Mouse (Mus musculus) MEL (cell line): Measurements from ENCODE around the gene Hist1h3a. TPM values are rescaled to one million over a fixed set of nuclear protein-coding genes. Genes with fewer than 3 reads are reported as not detected.

Source experiments
- DNase-seq: peaks from one replicate; pipeline ENCODE4 v3.0.0; 2011; ENCODE audit warnings: low read depth, low spot score
- H3K27ac ChIP-seq: 2 replicates; pipeline ENCODE4 v1.5.1; 2012; ENCODE audit warnings: low read depth, mild to moderate bottlenecking, control low read depth, low read length, moderate library complexity; ENCODE audit not compliant: control insufficient read depth
- H3K27me3 ChIP-seq, 2 experiments: fragments of 150-350 bp in 1 of 2; sonication (generic) in 1 of 2; 2 replicates each; pipeline ENCODE4 v1.6.1; 2012; ENCODE audit warnings: low read length in 2 of 2, mild to moderate bottlenecking in 2 of 2, improper control_type of control experiment in 1 of 2, moderate library complexity in 1 of 2; ENCODE audit not compliant: insufficient read depth in 2 of 2, control insufficient read depth in 1 of 2
- H3K36me3 ChIP-seq, 2 experiments: 2 replicates each; pipeline ENCODE4 v1.6.1; 2012 to 2014; ENCODE audit warnings: low read length in 2 of 2, improper control_type of control experiment in 1 of 2, inconsistent platforms in 1 of 2, mild to moderate bottlenecking in 1 of 2; ENCODE audit not compliant: insufficient read depth in 2 of 2, control insufficient read depth in 1 of 2
- H3K4me1 ChIP-seq, 2 experiments: fragments of 150-350 bp in 1 of 2; sonication (generic) in 1 of 2; 2 replicates each; pipeline ENCODE4 v1.6.1; 2012; ENCODE audit warnings: low read length in 2 of 2, improper control_type of control experiment in 1 of 2, mild to moderate bottlenecking in 1 of 2; ENCODE audit not compliant: insufficient read depth in 2 of 2, control insufficient read depth in 1 of 2
- H3K4me3 ChIP-seq, 2 experiments: fragments of 150-350 bp in 1 of 2; sonication (generic) in 1 of 2; 2 replicates each; pipeline ENCODE4 v1.5.1; 2012; ENCODE audit warnings: low read depth in 2 of 2, low read length in 2 of 2, mild to moderate bottlenecking in 2 of 2, moderate library complexity in 2 of 2, control low read depth in 1 of 2, improper control_type of control experiment in 1 of 2; ENCODE audit not compliant: control insufficient read depth in 1 of 2, insufficient read depth in 1 of 2
- H3K79me2 ChIP-seq: 2 replicates; pipeline ENCODE4 v1.6.1; 2012; ENCODE audit warnings: mild to moderate bottlenecking, low read length, moderate library complexity; ENCODE audit not compliant: control insufficient read depth, poor library complexity, insufficient read depth
- H3K9ac ChIP-seq: 2 replicates; pipeline ENCODE4 v1.6.1; 2012; ENCODE audit warnings: low read depth, mild to moderate bottlenecking, control low read depth, low read length, moderate library complexity; ENCODE audit not compliant: control insufficient read depth, poor library complexity, severe bottlenecking
- H3K9me3 ChIP-seq: fragments of 150-350 bp; sonication (generic); replicated peaks from 2 replicates; pipeline ENCODE4 v1.6.1; 2012; ENCODE audit warnings: mild to moderate bottlenecking, low read length, improper control_type of control experiment, moderate library complexity; ENCODE audit not compliant: insufficient read depth
- BHLHE40 ChIP-seq: IDR thresholded peaks from 2 replicates; pipeline ENCODE4 v1.6.1; 2012; ENCODE audit warnings: low read depth, mild to moderate bottlenecking, inconsistent platforms, low read length, improper control_type of control experiment, borderline replicate concordance
- CHD1 ChIP-seq: IDR thresholded peaks from 2 replicates; pipeline ENCODE4 v1.6.1; 2012; ENCODE audit warnings: low read depth, mild to moderate bottlenecking, inconsistent platforms, low read length, improper control_type of control experiment
- E2F4 ChIP-seq: IDR thresholded peaks from 2 replicates; pipeline ENCODE4 v1.6.1; 2011; ENCODE audit warnings: low read depth, low read length, improper control_type of control experiment, borderline replicate concordance
- EP300 ChIP-seq, 2 experiments: IDR thresholded peaks; 2 replicates each; pipeline ENCODE4 v1.6.1; 2011; ENCODE audit warnings: improper control_type of control experiment in 2 of 2, low read length in 2 of 2, low read depth in 1 of 2, mild to moderate bottlenecking in 1 of 2
- GABPA ChIP-seq: IDR thresholded peaks from 2 replicates; pipeline ENCODE4 v1.6.1; 2012; ENCODE audit warnings: low read depth, mild to moderate bottlenecking, inconsistent platforms, low read length, improper control_type of control experiment, moderate library complexity
- JUND ChIP-seq: IDR thresholded peaks from 2 replicates; pipeline ENCODE4 v1.6.1; 2011; ENCODE audit warnings: low read depth, mild to moderate bottlenecking, improper control_type of control experiment, low read length
- MEF2A ChIP-seq: IDR thresholded peaks from 2 replicates; pipeline ENCODE4 v1.6.1; 2014; ENCODE audit warnings: low read depth, mild to moderate bottlenecking, inconsistent platforms, low read length, improper control_type of control experiment; ENCODE audit not compliant: poor library complexity, insufficient replicate concordance, severe bottlenecking; ENCODE audit errors: extremely low read depth
- MYC ChIP-seq: IDR thresholded peaks from 2 replicates; pipeline ENCODE4 v1.6.1; 2011; ENCODE audit warnings: low read depth, mild to moderate bottlenecking, low read length, improper control_type of control experiment, moderate library complexity
- NELFE ChIP-seq: IDR thresholded peaks from 2 replicates; pipeline ENCODE4 v1.6.1; 2011; ENCODE audit warnings: low read depth, low read length, improper control_type of control experiment
- POLR2A ChIP-seq, 2 experiments: IDR thresholded peaks; 2 replicates each; pipeline ENCODE4 v1.6.1; 2011 to 2012; ENCODE audit warnings: low read length in 2 of 2, mild to moderate bottlenecking in 2 of 2, control low read depth in 1 of 2, improper control_type of control experiment in 1 of 2, low read depth in 1 of 2, moderate library complexity in 1 of 2; ENCODE audit not compliant: control insufficient read depth in 1 of 2, insufficient read depth in 1 of 2, poor library complexity in 1 of 2
- POLR2AphosphoS5 ChIP-seq: IDR thresholded peaks from 2 replicates; pipeline ENCODE4 v1.6.1; 2012; ENCODE audit warnings: low read depth, borderline replicate concordance, mild to moderate bottlenecking, inconsistent platforms, low read length, moderate library complexity, mixed read lengths
- SIN3A ChIP-seq: IDR thresholded peaks from 2 replicates; pipeline ENCODE4 v1.6.1; 2012; ENCODE audit warnings: low read length, improper control_type of control experiment, inconsistent platforms
- SMC3 ChIP-seq: IDR thresholded peaks from 2 replicates; pipeline ENCODE4 v1.6.1; 2011; ENCODE audit warnings: low read depth, low read length, improper control_type of control experiment
- TAL1 ChIP-seq: IDR thresholded peaks from 2 replicates; pipeline ENCODE4 v1.6.1; 2012; ENCODE audit warnings: mild to moderate bottlenecking, inconsistent platforms, low read length, moderate library complexity, mixed read lengths
- USF1 ChIP-seq: IDR thresholded peaks from 2 replicates; pipeline ENCODE4 v1.6.1; 2014; ENCODE audit warnings: low read depth, mild to moderate bottlenecking, inconsistent platforms, low read length, improper control_type of control experiment, moderate library complexity
- USF2 ChIP-seq, 2 experiments: IDR thresholded peaks; 2 replicates each; pipeline ENCODE4 v1.6.1; 2011 to 2012; ENCODE audit warnings: improper control_type of control experiment in 2 of 2, low read length in 2 of 2, borderline replicate concordance in 1 of 2, inconsistent platforms in 1 of 2, low read depth in 1 of 2, mild to moderate bottlenecking in 1 of 2; ENCODE audit not compliant: insufficient read depth in 1 of 2
- ZC3H11A ChIP-seq: IDR thresholded peaks from 2 replicates; pipeline ENCODE4 v1.6.1; 2012; ENCODE audit warnings: low read depth, mild to moderate bottlenecking, inconsistent platforms, low read length, improper control_type of control experiment
- ZKSCAN1 ChIP-seq: IDR thresholded peaks from 2 replicates; pipeline ENCODE4 v1.6.1; 2012; ENCODE audit warnings: low read depth, mild to moderate bottlenecking, inconsistent platforms, low read length, improper control_type of control experiment, moderate library complexity
- ZMIZ1 ChIP-seq: IDR thresholded peaks from 2 replicates; pipeline ENCODE4 v1.6.1; 2012; ENCODE audit warnings: low read depth, mild to moderate bottlenecking, inconsistent platforms, low read length, improper control_type of control experiment, moderate library complexity
- polyA plus RNA-seq, 2 experiments: library from polyadenylated mRNA; stranded (reverse) in 1 of 2; unstranded in 1 of 2; fragments of >175 nt in 1 of 2; fragments of >200 nt in 1 of 2; gene quantifications; 2 replicates each; pipeline versions ENCODE4 v1.2.1 to v1.2.4; 2012; ENCODE audit warnings: low replicate concordance in 2 of 2, low read depth in 1 of 2; ENCODE audit not compliant: insufficient read length in 2 of 2, insufficient read depth in 1 of 2, missing spikeins in 1 of 2
- total RNA-seq: library from RNA; depleted of rRNA; stranded (reverse); fragments of 300-350 nt; gene quantifications from 2 replicates; pipeline ENCODE4 v1.2.3, GENCODE M21; 2012

The Hist1h3a gene
- total and polyA plus RNA-seq, 3 experiments, result 6.5 to 1,097 TPM; not detected in 1

DNA sequence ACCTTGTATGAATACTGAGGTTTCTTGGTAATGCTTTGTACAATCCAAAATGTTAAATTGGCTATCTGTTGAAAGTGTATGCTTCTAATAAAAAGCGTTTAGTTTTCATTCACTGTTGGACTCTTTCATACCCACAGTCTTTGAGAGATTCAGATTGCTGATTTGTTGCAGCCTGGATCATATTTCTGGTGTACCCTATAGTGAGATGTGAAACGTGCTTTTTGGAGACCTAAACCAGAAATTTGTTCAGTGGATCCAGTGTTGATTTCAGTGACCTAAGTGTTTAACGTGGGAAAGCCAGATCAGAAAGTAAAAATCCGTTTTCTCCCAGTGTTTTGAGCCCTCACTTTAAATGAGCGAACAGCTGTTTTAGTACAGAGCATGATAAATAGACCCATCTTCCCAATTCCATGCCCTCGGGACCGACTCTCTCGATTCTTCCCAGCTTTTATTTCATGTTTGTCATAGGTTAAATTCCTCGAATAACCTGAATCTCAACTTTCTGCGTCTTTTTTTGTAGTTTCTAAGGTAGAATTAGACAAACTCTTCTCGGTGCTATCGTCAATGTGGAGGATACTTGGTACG lies 21.8 kb downstream of the Hist1h3a start:
- peaks cover 0 to 22% of the 10 kb centered on the region in 2 experiments; a peak in 2 of 4 replicates for H3K36me3 ChIP-seq
- peak overlapping the region; percentile 67 to 70 for H3K4me3 ChIP-seq
- H3K79me2 ChIP-seq, result peaks cover 1% of the 10 kb centered on the region; the same call in 1 of the 2 replicates
- TF ChIP-seq CHD1, result no peak
- TF ChIP-seq JUND, result no peak
- no peak for TF ChIP-seq SMC3
- no peak for TF ChIP-seq POLR2A (IDR thresholded peaks at IDR 0.05; ENCODE audit: control insufficient read depth in 1 of 2, insufficient read depth in 1 of 2, low read depth in 1 of 2, low read length in 2 of 2, poor library complexity in 1 of 2)
- no peak for TF ChIP-seq EP300 (IDR thresholded peaks at IDR 0.05; ENCODE audit: low read depth in 1 of 2, low read length in 2 of 2)
- TF ChIP-seq TAL1, result no peak
- TF ChIP-seq USF2 (IDR thresholded peaks at IDR 0.05; ENCODE audit: borderline replicate concordance in 1 of 2, insufficient read depth in 1 of 2, low read depth in 1 of 2, low read length in 2 of 2), result no peak
- TF ChIP-seq MEF2A, result no peak
- TF ChIP-seq ZKSCAN1, result no peak
- no peak for TF ChIP-seq MYC
- TF ChIP-seq SIN3A, result no peak
- no peak for TF ChIP-seq POLR2AphosphoS5
- TF ChIP-seq E2F4, result no peak
- TF ChIP-seq GABPA, result no peak
- TF ChIP-seq ZC3H11A, result no peak
- TF ChIP-seq USF1, result no peak
- no peak for TF ChIP-seq NELFE
- no peak for TF ChIP-seq ZMIZ1
- no peak for DNase-seq
- H3K4me1 ChIP-seq, result 0 out of 4 replicates have a peak, but pooled peaks cover 3% of the 10 kb centered on the region in 2 experiments
- peak overlapping the region; percentile 85 for H3K9ac ChIP-seq
- no peaks in the 10 kb centered on the region for H3K9me3 ChIP-seq
- H3K27me3 ChIP-seq, result no peaks in the 10 kb centered on the region
- peak overlapping the region; percentile 99 for H3K27ac ChIP-seq

DNA sequence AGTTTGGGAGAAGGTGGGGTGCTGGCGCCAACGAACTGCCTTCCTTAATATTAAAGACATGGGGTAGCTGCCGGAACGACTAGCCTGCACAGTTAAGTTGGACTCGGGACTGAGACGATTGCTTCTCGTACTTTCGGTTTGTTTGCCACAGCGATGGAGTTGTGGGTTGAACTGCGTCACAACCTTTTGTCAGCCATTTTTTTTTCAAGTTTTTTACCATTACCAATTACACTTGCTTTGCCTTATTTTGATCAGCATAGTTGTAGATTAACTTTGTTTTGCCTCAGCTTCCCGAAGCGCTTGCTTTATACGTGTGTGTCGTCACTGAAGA lies 22.3 kb downstream of the Hist1h3a start:
- peaks cover 0 to 22% of the 10 kb centered on the region in 2 experiments; a peak in 2 of 4 replicates for H3K36me3 ChIP-seq
- peaks cover 1% of the 10 kb centered on the region; the same call in 1 of the 2 replicates for H3K79me2 ChIP-seq
- H3K4me1 ChIP-seq, result 0 out of 4 replicates have a peak, but pooled peaks cover 3% of the 10 kb centered on the region in 2 experiments
- H3K27ac ChIP-seq, result peak overlapping the region; percentile 99
- H3K27me3 ChIP-seq, result no peaks in the 10 kb centered on the region
- peak overlapping the region; percentile 67 to 70 for H3K4me3 ChIP-seq
- no peak for DNase-seq
- peak overlapping the region; percentile 85 for H3K9ac ChIP-seq
- H3K9me3 ChIP-seq, result no peaks in the 10 kb centered on the region
- TF ChIP-seq POLR2AphosphoS5, result peak; percentile 56; the same call in 1 of the 2 replicates
- TF ChIP-seq BHLHE40, result no peak
- no peak for TF ChIP-seq ZKSCAN1
